Mouse (Mus musculus): ENCODE results near the gene Zfp219. TPM values are rescaled to one million over a fixed set of nuclear protein-coding genes. Genes with fewer than 3 reads are reported as not detected.

Zfp219 gene
- polyA plus RNA-seq, 1 experiment, result 177 TPM

DNA sequence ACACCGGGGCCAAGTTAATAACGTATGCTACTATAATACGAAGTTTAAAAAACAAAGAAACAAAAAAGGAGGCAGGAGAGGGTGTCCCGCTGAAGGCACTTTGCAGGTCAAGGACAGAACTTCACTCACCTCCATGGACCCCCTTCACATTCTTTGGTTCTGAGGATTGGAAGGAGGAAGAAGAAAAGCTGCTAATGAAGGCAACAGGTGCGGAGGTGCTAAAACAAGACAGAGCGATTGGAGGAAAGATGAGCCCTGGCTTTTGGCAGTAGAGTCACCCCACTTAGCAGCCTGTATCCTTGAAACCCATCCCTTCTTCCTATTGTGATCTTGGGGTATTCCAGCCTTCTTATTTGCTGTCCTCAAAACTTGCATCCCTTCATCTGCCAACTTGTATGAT lies 10.7 kb downstream of the Zfp219 start:
- no peak for DNase-seq (ENCODE audit: low read depth)
- TF ChIP-seq POLR2A (IDR thresholded peaks at IDR 0.05; ENCODE audit: borderline replicate concordance, extremely low read depth, insufficient read depth, insufficient read length, poor library complexity, severe bottlenecking), result no peak
- TF ChIP-seq CTCF (IDR thresholded peaks at IDR 0.05; ENCODE audit: borderline replicate concordance, extremely low read depth, insufficient read depth, insufficient read length), result no peak

DNA sequence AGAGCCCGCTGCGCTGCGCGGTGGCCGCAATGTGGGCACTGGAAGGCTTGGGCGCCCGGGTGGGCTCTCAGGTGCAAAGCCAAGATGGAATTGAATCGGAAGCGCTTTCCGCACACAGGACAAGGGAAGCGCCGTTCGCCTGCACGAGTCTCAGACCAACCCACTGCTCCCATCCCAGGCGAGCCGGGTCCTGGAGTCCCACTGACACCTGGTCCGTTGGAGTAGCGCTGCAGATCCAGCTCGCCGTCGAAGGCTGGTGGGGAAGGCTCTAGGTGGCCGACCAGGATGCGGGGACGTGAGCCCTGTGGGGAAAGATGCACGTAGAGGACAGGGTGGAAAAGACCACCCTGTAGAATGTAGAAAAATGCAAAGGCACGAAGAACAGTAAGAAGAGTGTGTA lies 11.2 kb downstream of the Zfp219 start:
- DNase-seq (ENCODE audit: low read depth), result no peak
- TF ChIP-seq POLR2A (IDR thresholded peaks at IDR 0.05; ENCODE audit: borderline replicate concordance, extremely low read depth, insufficient read depth, insufficient read length, poor library complexity, severe bottlenecking) (no peak), CTCF (IDR thresholded peaks at IDR 0.05; ENCODE audit: borderline replicate concordance, extremely low read depth, insufficient read depth, insufficient read length) (no peak)

DNA sequence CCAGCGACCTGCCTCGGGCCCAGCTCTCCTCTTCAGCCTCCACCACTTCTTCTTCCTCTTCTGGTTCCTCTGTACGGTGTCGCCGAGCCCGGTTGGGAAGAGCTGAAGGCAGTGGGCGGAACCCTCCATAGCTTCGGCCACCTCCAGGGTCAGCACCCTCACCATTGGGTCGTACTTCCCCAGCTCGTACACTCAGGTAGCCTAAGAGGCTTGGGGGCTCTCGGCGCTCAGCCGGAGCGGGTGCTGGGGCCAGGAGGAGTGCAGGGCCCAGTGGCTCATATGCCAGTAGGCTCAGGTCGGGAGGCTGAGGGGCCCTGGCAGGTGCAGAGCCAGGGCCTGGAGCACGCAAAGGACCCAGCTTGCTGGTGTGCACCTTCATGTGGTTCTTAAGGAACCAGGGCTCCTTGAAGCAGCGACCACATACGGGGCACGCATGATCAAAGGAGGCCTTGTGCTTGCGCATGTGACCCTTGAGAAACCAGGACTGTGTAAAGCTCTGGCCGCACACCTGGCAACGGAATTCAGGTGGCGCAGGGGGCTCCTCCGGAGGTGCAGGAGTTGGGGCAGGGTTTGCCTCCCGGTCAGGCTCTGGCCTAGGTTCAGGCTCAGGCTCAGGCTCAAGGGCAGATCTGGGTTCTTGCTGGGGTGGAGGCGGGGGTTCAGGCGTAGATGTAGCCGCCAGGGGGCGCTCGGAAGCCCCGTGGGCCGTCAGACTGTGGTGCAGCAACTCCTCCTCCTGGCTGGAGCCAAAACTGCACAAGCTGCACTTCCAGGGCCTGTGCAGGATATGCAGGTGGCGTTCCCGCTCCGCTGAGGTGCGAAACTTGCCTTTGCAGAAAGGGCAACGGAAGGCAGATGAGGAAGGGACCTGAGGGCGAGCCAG lies 12.0 kb downstream of the Zfp219 start:
- DNase-seq (ENCODE audit: low read depth), result peak; percentile 94
- TF ChIP-seq POLR2A (IDR thresholded peaks at IDR 0.05; ENCODE audit: borderline replicate concordance, extremely low read depth, insufficient read depth, insufficient read length, poor library complexity, severe bottlenecking) (no peak), CTCF (IDR thresholded peaks at IDR 0.05; ENCODE audit: borderline replicate concordance, extremely low read depth, insufficient read depth, insufficient read length) (peak; percentile 100)

DNA sequence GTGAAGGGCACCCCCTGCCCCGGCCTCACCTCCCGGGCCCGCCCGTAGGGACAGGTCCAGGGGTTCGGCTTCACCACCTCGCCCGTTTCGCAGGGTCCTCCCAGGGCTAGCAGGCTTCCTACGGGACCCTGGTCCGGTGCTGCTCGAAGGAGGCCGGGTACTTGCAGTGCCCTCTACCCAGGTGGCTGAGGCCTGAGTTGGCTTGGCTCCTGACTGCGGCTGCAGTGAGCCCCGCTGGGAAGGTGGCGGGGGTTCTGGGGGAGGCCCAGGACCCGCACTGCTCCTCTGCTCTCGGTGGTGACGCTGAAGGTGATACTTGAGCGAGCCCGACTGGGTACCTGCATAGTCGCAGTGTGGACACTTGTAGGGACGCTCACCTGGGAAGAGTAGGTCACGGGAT lies 13.8 kb downstream of the Zfp219 start:
- no peak for DNase-seq (ENCODE audit: low read depth)
- TF ChIP-seq CTCF (IDR thresholded peaks at IDR 0.05; ENCODE audit: borderline replicate concordance, extremely low read depth, insufficient read depth, insufficient read length) (no peak), POLR2A (IDR thresholded peaks at IDR 0.05; ENCODE audit: borderline replicate concordance, extremely low read depth, insufficient read depth, insufficient read length, poor library complexity, severe bottlenecking) (no peak)

DNA sequence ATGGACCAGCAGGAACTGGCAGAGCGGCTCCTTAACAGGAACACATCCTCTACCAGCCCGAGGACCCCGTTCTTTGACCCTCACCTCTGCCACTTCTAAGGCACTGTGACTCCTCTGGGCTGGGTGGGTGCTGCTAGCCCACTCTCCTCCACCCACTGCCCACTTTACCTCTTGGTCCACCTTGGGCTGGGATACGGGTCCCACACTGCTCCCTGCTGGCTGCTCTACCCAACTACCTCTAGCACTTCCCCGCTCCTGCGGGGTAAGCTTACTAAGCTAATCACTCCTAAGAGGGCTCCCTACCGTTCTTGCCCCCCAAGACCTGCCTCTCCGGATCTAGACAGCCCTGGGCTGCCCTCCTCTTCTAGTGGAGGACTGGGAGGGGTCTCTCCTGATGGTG lies 14.3 kb downstream of the Zfp219 start:
- TF ChIP-seq POLR2A (IDR thresholded peaks at IDR 0.05; ENCODE audit: borderline replicate concordance, extremely low read depth, insufficient read depth, insufficient read length, poor library complexity, severe bottlenecking) (no peak), CTCF (IDR thresholded peaks at IDR 0.05; ENCODE audit: borderline replicate concordance, extremely low read depth, insufficient read depth, insufficient read length) (peak; percentile 53; the same call in 1 of the 2 replicates)
- no peak for DNase-seq (ENCODE audit: low read depth)

DNA sequence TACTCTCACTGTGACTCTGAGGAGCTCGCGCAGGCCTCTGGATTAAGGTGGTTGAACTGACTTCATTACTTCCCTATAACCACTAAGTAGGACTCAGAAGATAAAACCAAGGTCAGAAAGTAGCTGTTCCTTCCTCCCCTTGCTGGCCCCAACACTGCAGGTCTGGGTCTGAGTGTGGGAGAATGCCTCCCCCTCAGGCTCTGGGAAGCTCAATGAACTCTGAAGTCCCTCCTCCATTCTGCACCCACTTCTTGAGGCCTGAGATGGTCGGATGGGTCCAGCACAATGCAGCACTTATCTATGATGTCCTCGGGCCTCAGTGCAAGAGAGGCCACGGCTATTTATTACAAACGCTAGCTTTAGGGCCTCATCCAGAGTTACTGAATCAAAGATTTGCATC lies 14.9 kb downstream of the Zfp219 start:
- TF ChIP-seq CTCF (IDR thresholded peaks at IDR 0.05; ENCODE audit: borderline replicate concordance, extremely low read depth, insufficient read depth, insufficient read length) (no peak), POLR2A (IDR thresholded peaks at IDR 0.05; ENCODE audit: borderline replicate concordance, extremely low read depth, insufficient read depth, insufficient read length, poor library complexity, severe bottlenecking) (no peak)
- no peak for DNase-seq (ENCODE audit: low read depth)

DNA sequence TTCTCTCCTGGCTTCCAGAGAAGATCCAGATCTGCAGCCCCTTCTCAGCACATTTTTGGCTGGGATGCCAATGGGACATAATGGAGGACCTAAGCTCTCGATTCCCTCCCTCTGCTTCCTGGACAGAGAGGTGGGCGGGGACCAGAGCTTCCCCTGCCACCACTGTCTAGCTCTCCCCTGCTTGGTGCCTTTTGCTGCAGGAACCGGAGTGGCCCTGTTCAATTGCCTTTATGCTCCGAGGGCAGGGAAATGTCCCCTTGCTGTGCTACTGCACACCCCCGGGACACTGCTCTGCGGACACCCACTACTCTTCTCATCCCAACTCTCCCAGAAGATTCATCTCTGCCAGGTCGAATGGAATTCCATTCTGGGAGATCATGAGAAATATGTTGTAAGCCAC lies 15.4 kb downstream of the Zfp219 start:
- DNase-seq (ENCODE audit: low read depth), result no peak
- TF ChIP-seq POLR2A (IDR thresholded peaks at IDR 0.05; ENCODE audit: borderline replicate concordance, extremely low read depth, insufficient read depth, insufficient read length, poor library complexity, severe bottlenecking) (no peak), CTCF (IDR thresholded peaks at IDR 0.05; ENCODE audit: borderline replicate concordance, extremely low read depth, insufficient read depth, insufficient read length) (no peak)

DNA sequence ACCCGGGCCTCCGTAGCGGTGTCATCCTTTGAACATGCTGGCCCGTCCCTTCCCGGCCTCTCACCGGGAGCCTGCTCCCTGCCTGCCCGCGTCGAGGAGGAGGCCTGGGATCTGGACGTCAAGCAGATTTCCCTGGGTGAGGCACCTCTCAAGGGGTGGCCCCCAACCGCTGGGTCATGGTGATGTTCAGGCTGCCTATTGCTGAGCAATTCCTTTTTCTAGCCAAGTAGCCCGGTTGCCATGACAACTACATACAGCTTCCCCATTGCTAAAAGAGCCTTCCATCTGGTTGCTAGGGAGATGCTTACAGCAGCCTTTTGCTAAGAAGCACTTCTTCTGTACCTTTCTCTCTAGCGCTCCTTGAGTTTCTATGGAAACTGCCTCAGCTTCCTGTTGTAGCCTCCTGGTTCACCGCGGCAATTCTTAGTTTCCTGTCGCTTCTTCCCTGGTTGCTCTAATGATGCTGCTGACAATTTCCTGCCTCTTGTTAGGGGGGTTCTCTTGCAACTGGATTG lies 16.5 kb downstream of the Zfp219 start:
- DNase-seq (ENCODE audit: low read depth), result peak; percentile 99
- TF ChIP-seq POLR2A (IDR thresholded peaks at IDR 0.05; ENCODE audit: borderline replicate concordance, extremely low read depth, insufficient read depth, insufficient read length, poor library complexity, severe bottlenecking) (no peak), CTCF (IDR thresholded peaks at IDR 0.05; ENCODE audit: borderline replicate concordance, extremely low read depth, insufficient read depth, insufficient read length) (no peak)

DNA sequence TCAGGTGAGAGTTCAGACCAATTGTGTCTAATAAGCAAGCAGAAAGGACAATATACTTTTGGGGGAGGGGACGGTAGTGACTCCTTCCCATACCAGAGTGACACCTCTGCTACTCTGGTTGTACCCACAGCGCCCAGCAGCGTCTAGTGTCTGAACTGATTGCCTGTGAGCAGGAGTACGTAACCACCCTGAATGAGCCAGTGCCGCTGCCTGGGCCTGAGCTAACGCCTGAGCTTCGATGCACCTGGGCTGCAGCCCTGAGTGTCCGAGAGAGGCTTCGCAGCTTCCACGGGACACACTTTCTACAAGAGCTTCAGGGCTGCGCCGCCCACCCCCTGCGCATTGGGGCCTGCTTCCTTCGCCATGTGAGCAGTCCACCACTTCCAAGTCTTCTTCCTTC lies 23.1 kb downstream of the Zfp219 start:
- TF ChIP-seq POLR2A (IDR thresholded peaks at IDR 0.05; ENCODE audit: borderline replicate concordance, extremely low read depth, insufficient read depth, insufficient read length, poor library complexity, severe bottlenecking) (no peak), CTCF (IDR thresholded peaks at IDR 0.05; ENCODE audit: borderline replicate concordance, extremely low read depth, insufficient read depth, insufficient read length) (no peak)

DNA sequence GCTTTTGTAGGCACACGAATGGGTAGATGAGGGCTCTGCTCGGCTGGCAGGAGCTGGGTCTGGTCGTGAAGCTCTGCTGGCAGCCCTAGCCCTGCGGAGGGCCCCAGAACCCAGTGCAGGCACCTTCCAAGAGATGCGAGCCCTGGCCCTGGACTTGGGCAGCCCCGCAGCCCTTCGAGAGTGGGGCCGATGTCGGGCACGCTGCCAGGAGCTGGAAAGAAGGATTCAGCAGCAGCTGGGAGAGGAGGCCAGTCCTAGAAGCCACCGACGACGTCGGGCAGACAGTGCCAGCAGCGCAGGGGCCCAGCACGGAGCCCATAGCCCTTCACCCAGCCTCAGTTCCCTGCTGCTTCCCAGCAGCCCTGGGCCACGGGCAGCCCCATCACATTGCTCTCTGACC lies 23.7 kb downstream of the Zfp219 start:
- DNase-seq (ENCODE audit: low read depth), result peak; percentile 68
- TF ChIP-seq POLR2A (IDR thresholded peaks at IDR 0.05; ENCODE audit: borderline replicate concordance, extremely low read depth, insufficient read depth, insufficient read length, poor library complexity, severe bottlenecking), result no peak
- no peak for TF ChIP-seq CTCF (IDR thresholded peaks at IDR 0.05; ENCODE audit: borderline replicate concordance, extremely low read depth, insufficient read depth, insufficient read length)

More for the DNA sequence above, 23.1 kb downstream of the Zfp219 start:
- no peak for DNase-seq (ENCODE audit: low read depth)

DNA sequence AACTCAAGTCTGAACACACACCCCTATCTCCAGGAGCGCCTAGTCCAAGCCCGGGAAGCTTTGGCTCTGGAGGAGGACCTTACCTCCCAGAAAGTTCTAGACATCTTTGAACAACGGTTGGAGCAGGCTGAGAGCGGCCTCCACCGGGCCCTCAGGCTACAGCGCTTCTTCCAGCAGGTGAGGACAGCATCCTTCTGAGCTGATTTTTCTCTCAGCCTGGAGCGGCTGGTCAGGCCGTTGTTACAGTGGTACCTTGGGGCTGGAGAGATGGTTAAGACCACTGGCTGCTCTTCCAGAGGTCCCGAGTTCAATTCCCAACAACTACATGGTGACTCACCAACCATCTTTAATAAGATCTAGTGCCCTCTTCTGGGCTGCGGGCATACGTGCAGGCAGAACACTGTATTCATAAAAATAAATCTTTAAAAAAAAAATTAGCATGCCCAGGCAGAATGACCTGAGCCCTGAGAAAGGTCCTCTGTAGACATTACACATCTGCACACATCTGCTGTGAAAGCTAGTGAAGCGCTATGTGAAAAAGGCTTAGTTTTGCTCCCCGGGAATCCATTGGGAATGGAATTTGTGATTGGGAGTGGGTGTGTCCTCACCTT lies 24.2 kb downstream of the Zfp219 start:
- peak; percentile 24; the same call in 1 of the 2 replicates for TF ChIP-seq CTCF (IDR thresholded peaks at IDR 0.05; ENCODE audit: borderline replicate concordance, extremely low read depth, insufficient read depth, insufficient read length)
- TF ChIP-seq POLR2A (IDR thresholded peaks at IDR 0.05; ENCODE audit: borderline replicate concordance, extremely low read depth, insufficient read depth, insufficient read length, poor library complexity, severe bottlenecking), result no peak
- DNase-seq (ENCODE audit: low read depth), result no peak

Data from brain, embryonic 14.5 days (tissue).